Mouse (Mus musculus) duodenum, adult 2 months (tissue): ENCODE data around the gene Chchd3. TPM values are rescaled to one million over a fixed set of nuclear protein-coding genes. Genes with fewer than 3 reads are reported as not detected.

Source experiments
- polyA plus RNA-seq: library from polyadenylated mRNA; depleted of rRNA; stranded (reverse); fragments of >200 nt; gene quantifications from 2 replicates; pipeline ENCODE4 v1.2.3, GENCODE M21; 2012; ENCODE audit warnings: low replicate concordance; rRNA removed

Gene Chchd3
- 122 and 177 TPM in 2 replicates for polyA plus RNA-seq

GRCm38 (mm10) chr6:33059735-33060576, at the start of gene Chchd3:
Gene Chchd3 (minus strand): TSS chr6:33060260.

Other genes with a start within 250 kb of the Chchd3 start
- gene Exoc4, start 188.8 kb upstream of the Chchd3 start, polyA plus RNA-seq, result 1.3 and 2.0 TPM in 2 replicates